Mouse (Mus musculus) brain, embryonic 18.5 days (tissue): ENCODE measurements around the gene Mknk2.
"Not testable (repeated sequence)": the region's sequence is repeated elsewhere in the genome, so short reads cannot be mapped to it uniquely, and the experiment has no call there.

ENCODE experiments used
- DNase-seq: peaks from one replicate; pipeline ENCODE4 v3.0.0-alpha.2; 2012; ENCODE audit warnings: low read depth, low spot score

The Mknk2 gene

DNA sequence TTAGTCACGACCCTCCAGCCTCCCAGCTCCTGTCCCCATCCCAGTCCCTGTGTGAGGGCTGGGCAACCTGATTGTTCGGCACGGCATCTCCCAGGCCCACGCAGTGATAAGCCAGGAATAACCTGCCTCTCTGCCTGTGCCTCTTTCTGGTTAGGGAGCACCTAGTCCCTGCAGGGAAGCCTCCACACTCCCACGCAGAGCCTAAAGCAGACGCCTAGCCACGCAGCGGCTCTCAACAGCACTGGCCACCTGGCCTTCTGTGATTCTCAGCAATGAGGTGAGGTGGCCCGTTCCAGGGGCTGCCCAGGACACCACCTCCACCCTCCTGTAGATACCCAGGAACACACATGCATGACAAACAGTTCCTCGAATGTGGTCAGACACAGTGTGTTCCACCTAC is 27.5 kb downstream of the Mknk2 start:
- DNase-seq, result no peak

DNA sequence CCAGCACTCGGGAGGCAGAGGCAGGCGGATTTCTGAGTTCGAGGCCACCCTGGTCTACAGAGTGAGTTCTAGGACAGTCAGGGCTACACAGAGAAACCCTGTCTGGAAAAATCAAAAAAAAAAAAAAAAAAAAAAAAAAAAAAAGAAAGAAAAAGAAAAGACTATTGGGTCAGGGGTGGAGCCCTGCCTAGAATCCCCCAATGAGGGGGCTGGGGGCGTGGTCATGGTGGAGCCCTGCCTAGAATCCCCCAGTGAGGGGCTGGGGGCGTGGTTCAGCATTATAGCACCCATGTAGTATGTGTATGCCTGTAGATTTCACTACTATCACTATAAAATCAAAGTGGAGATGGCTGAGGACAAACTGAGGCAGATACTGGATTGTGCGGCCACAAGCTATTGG is 28.0 kb downstream of the Mknk2 start:
- not testable (repeated sequence) for DNase-seq

GRCm38 (mm10) chr10:80646936-80647335 is 31.0 kb downstream of the Mknk2 start:
- no peak for DNase-seq

GRCm38 (mm10) chr10:80635345-80635744 is 42.6 kb downstream of the Mknk2 start:
- no peak for DNase-seq

DNA sequence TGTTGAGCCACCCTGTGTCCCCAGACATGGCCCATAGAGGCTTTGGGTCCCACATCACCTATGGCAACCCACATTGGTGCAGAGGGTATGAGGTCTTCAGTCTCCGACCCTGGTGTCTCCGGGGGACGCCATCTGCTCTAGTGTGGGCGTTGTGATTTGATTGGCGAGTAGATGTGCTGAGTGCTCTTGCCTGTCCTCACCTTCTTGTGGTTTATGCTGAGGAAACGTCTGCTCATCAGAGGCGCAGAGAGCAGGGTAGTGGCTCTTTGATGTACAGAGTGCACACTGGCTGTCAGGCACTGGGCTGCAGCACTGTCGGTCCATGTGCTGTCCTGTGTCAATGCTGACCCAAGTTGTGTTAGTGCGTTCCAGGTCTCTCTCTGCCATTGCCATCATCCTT is 49.0 kb downstream of the Mknk2 start:
- no peak for DNase-seq

DNA sequence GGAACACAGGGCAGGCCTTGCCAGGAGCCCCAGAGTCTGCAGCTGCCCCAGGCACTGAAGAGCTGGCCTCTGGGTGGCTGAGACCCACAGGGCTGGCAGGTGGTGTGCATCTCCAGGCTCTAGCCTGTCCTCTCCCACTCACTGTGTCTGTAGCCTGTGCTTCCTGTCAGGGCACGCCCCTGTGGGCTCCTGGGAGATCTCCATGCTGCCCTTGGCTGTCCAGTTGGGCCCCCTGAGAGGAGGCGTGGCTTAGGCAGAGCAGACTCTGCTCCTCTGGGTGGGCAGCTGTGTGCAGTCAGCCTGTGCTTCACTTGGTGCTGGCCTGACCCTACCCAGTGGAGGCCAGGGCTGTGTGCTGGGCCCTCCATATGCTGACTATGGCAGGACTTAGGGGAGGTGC is 50.2 kb downstream of the Mknk2 start:
- no peak for DNase-seq

DNA sequence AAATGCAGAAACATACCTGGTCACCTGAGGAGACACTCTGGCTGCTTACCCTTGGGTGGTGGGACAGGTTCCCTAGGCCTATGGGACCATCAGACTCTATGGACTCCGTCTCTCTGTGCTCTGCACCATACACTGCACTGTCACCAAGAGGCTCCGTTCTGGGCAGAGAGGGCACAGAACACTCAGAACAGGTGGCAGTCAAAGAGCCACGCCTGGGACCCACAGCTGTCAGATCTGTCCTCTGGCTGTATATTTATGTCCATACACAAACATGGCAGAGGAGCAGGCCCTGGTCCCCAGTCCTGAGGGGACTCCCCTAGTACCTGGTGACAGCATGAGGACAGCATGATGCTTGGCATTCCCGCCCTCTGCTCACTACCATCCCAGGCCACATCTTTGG is 52.1 kb downstream of the Mknk2 start:
- no peak for DNase-seq

GRCm38 (mm10) chr10:80623457-80624191 is 54.3 kb downstream of the Mknk2 start:
- DNase-seq, result no peak

GRCm38 (mm10) chr10:80622661-80623456 is 55.1 kb downstream of the Mknk2 start, which contains the start of gene Csnk1g2:
Gene Csnk1g2, plus strand, starts transcription at chr10:80622838.
- DNase-seq, result no peak

GRCm38 (mm10) chr10:80621940-80622660 is 55.8 kb downstream of the Mknk2 start:
- peak; percentile 100 for DNase-seq

DNA sequence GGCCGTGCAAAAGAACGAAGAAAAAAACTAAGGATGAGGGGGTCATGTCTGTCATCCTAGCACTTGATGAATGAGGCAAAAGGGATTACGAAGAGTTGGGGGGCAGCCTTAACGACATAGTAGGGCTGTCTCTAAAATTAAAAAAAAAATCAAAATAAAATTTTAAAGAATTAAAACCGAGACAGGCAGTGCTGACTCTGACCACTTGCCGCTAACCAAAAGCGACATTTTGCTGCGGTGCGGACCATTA is 56.3 kb downstream of the Mknk2 start:
- no peak for DNase-seq

DNA sequence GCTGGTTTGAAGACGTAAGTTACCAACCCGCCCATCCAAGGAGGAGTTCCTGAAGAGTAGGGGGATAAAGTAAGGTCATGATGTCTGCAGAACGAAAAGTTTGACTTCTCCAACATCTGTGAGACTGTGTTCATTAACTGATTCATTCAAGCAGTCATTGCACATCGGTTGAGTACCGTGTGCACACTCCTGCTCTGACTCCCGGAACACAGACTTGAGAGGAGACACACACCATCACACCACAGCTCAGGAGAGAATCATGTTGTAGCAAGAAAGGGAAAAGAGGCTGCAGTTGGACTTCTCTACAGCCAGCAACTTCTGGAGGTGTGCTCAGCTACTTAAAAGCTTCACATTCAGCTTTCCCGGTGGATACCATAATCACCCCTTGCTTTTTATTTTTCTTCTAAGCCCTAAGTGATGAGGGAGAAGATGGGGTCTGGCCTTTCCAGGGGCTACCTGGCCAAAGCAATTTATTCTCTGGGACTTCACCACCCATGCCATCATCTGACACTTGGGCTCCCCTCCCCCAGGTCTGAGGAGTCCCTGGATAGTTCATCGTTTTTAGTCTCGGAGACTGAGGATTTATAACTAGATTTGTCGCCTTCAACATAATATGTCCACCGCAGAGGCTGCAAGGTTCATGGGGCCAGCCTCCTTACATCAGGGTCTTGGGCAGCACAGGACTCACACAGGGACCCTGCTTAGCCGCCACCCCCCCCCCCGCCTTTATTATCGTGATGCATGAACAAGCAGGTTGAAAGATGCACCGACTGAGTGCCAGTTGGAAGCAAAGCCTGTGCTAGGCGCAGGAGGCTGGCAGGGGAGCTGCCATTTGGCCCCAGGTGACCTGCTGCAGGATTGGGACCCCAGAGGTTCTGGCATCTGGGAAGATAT is 56.9 kb downstream of the Mknk2 start:
- DNase-seq, result no peak

GRCm38 (mm10) chr10:80620365-80620764 is 57.5 kb downstream of the Mknk2 start:
- no peak for DNase-seq

DNA sequence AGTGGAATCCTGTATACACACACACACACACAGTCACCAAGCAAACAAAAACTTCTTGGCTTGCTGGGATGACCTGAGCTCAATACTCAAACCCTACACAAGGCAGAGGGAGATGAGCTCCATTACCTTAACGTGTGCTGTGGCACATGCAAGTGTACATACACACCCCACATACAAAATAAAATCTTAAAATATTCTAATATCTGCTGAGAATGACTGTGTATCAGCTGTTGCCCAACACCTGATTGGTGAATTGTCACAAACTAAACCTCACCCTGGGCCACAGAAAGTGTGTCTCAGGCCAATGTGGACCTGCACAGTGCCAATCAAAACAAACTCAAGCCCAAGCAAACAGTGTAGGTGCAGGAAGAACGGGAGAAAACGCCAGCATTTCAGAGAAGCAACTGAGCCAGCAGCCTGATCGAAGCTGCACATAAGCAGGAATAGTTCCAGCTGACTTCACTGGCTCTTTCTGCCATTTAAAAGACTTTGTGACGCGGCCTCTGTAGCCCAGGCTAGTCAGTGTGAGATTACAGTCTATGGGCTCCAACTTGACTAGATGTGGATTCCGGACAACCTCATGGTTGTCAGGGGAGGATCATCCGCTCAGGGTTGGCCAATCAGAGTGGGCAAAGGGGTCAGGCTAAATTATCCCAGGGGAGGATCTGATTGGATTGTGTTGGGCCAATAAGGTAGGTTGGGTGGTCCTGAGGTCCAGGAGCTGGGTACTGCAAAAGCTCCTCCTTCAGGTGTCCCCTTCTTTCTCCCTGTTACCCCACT is 58.3 kb downstream of the Mknk2 start:
- DNase-seq, result no peak

DNA sequence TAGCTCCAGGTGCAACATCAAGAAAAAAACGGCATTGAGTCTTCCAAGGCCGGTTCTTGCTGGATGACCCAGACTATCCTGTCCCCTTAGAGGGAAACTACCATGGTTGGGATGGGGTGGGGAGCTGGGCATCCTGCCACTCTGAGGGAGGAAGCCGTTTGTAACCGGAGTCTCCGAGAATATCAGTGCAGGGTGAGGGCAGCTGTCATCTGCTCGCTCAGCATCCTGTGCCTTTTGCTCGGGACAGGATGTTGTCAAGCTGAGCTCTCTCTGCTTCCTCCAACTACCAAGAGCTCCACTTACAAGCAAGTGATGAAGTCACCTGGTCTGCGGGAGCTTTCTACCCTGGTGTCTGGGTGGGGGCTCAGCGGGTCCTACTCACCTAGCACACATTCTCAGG is 59.7 kb downstream of the Mknk2 start:
- DNase-seq, result no peak
